Mouse (Mus musculus): Measurements from ENCODE around the gene Klra9. TPM values are rescaled to one million over a fixed set of nuclear protein-coding genes. Genes with fewer than 3 reads are reported as not detected.
"Not testable (repeated sequence)": the region's sequence is repeated elsewhere in the genome, so short reads cannot be mapped to it uniquely, and the experiment has no call there.

The Klra9 gene
- total RNA-seq (2021) = 1 to 10 TPM; 1.1 to 1.2 TPM
- long read RNA-seq, experiment 1 = 0 reads
- long read RNA-seq, experiment 2, partial matches to known transcripts = 0 of 2 reads
- long read RNA-seq, experiment 2, other reads (novel, unspliced or antisense) = 2 of 2 reads

DNA sequence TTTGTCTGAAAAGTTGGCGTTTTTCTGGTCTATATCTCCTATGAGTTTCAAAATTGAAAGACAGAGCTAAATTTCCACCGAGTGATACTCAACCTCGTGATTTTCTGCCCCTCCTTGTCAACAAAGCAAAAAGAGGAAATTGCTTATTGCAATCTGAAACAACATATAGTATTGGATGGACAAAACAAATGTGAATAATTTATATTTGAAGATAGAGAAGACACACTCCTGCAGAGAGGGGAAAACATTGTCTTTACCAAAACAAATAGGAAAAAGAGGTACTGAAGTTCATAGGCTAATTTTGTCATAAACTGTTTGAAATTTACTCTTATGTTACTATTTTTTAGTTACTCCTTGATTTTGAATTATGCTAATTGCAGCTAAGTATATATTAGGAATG, at the start of gene Klra9:
Klra9 (minus strand) TSS at position 101 of the 400 bp plus-strand sequence.
- DNase-seq; intact Hi-C loops (cut with DNase I): not testable (repeated sequence)

DNA sequence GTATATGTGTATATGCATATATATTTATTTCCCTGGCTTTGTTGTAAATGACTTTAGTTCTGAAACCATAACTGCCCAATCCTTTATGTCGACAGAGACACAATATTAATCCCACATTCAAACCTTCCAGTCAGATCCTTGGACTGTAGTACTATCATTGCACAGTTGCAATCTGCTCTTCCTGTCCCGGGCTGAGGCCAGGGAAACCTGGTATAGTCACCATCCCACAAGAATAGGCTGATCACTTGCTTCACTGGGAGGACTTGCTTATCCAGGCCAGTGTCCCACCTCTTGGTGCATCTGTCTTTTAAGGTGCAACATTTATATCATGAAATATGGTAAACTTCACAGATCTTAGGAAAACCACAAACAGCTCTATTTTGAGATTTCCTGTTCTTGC, 44.6 kb upstream of the Klra9 start:
- DNase-seq = no peak
- intact Hi-C loops (cut with DNase I) = no loop called here

DNA sequence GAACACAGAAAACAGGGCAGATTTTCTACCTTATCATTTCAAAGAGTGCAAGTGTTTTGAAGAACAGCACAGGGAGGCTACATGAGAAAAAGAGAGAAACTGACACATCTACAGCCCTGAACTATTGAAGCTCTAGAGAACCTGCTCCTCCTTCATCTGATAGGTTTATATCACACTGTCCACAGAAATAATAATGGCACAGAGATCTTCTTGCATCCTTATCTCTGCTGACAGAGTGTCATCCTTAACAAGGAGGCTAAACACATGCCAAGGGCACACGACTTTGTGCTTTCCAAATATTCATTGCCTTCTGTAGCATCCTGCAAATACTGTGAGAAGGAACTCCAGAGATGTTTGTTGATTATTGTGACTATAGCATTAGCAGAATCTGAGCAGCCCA, 43.7 kb upstream of the Klra9 start:
- DNase-seq = no peak
- intact Hi-C loops (cut with DNase I) = no loop called here

DNA sequence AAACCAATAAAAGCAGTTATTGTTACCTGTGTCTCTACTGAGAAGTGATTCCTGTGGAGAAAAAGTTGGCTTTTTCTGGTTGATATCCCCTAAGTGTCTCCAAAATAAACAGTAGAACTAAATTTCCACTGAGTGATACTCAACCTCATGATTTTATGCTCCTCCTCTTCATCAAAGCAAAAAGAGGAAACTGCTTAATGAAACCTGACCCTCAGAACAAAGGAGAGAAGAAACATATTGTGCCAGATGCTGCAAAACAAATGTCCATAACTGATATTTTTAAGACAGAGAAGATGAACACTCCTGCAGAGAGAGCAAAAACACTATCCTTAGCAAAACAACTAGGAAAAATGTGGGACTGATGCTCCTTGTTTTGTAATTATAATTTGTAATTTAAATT, 40.3 kb upstream of the Klra9 start, which contains the start of gene Klra7:
Klra7 (minus strand) TSS at position 101 of the 400 bp plus-strand sequence.
- intact Hi-C loops (cut with DNase I) = no loop called here
- no peak for DNase-seq

DNA sequence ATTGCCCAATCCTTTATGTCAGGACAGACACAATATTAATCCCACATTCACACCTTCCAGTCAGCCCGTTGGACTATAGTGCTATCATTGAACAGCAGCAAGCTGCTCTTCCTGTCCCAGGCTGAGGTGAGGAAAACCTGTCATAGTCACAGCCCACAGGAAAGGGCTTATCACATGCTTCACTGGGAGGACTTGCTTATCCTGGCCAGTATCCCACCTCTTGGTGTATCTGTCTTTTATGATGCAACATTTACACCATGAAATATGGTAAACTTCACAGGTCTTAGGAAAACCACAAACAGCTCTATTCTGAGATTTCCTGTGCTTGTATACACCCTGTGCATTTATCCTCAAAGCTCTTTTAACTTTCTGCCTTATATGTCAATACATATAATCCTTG, 4.5 kb upstream of the Klra9 start:
- DNase-seq; intact Hi-C loops (cut with DNase I): not testable (repeated sequence)

DNA sequence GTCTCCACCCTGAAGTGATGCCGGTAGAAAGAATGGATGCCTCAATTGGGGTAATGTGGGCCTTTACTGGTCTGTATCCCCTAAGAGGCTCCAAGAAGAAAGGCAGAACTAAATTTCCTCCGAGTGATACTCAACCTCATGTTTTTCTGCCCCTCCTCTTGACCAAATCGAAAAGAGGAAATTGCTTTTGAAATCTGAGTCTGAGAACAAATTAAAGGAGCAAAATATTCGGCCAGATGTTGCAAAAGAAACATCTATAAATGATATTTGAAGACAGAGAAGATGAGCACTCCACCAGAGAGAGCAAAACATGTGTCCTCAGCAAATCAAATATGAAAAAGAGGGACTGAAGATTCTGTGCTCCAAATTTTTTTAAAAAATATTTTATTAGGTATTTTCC, 63.1 kb downstream of the Klra9 start, which contains the start of gene Klra8:
Klra8 (minus strand) TSS at position 101 of the 400 bp plus-strand sequence.
- intact Hi-C loops (cut with DNase I) = not testable (repeated sequence)

More for the DNA sequence above, 63.1 kb downstream of the Klra9 start, which contains the start of gene Klra8:
- DNase-seq = not testable (repeated sequence)

Other genes starting within 250 kb of the Klra9 start
- gene Klra6, start 166.2 kb downstream of the Klra9 start, total RNA-seq (2021) = not detected
- not detected for gene Klra4, start 125.8 kb downstream of the Klra9 start, total RNA-seq (2021)
- under 1 TPM; 0.24 to 0.29 TPM for gene Klra8, start 63.2 kb downstream of the Klra9 start, total RNA-seq (2021)
- not detected for gene Klra7, start 40.2 kb upstream of the Klra9 start, total RNA-seq (2021)
- gene Klra10, start 88.8 kb upstream of the Klra9 start, total RNA-seq (2021) = not detected
- not detected for gene Klra3, start 144.5 kb upstream of the Klra9 start, total RNA-seq (2021)
- not detected for gene Klra1, start 193.8 kb upstream of the Klra9 start, total RNA-seq (2021)